Mouse (Mus musculus) spleen, adult 2 months (tissue): Measurements from ENCODE around the gene Slc22a15. TPM values are rescaled to one million over a fixed set of nuclear protein-coding genes. Genes with fewer than 3 reads are reported as not detected.

Experiments used
- DNase-seq, 2 experiments: peaks; one replicate each; pipeline versions ENCODE4 v3.0.0 to v3.0.0-alpha.2; 2012 to 2021; ENCODE audit warnings: low spot score in 2 of 2, low read depth in 1 of 2
- H3K27ac ChIP-seq: fragments of 200-500 bp; 2 replicates; pipeline ENCODE4 v1.5.1; 2012; ENCODE audit warnings: low read length, inconsistent platforms; ENCODE audit not compliant: insufficient read depth
- H3K27me3 ChIP-seq: fragments of 200-500 bp; 2 replicates; pipeline ENCODE4 v1.6.1; 2012; ENCODE audit warnings: mild to moderate bottlenecking, moderate library complexity, low read length, inconsistent platforms; ENCODE audit not compliant: control insufficient read depth, insufficient read depth
- H3K36me3 ChIP-seq: fragments of 200-500 bp; 2 replicates; pipeline ENCODE4 v1.6.1; 2012; ENCODE audit warnings: mild to moderate bottlenecking, low read length, inconsistent platforms; ENCODE audit not compliant: control insufficient read depth, insufficient read depth
- H3K4me1 ChIP-seq: fragments of 200-500 bp; 2 replicates; pipeline ENCODE4 v1.6.1; 2011; ENCODE audit warnings: inconsistent platforms; ENCODE audit not compliant: control insufficient read depth, insufficient read depth, insufficient read length
- H3K4me3 ChIP-seq: fragments of 200-500 bp; 2 replicates; pipeline ENCODE4 v1.5.1; 2011; ENCODE audit warnings: mild to moderate bottlenecking, inconsistent platforms; ENCODE audit not compliant: insufficient read depth, insufficient read length; ENCODE audit errors: extremely low read depth
- CTCF ChIP-seq: fragments of 200-500 bp; IDR thresholded peaks from 2 replicates; pipeline ENCODE4 v1.5.1; 2011; ENCODE audit warnings: mild to moderate bottlenecking, inconsistent platforms; ENCODE audit not compliant: insufficient read depth, insufficient read length, insufficient replicate concordance; ENCODE audit errors: extremely low read depth
- POLR2A ChIP-seq: fragments of 200-500 bp; IDR thresholded peaks from 2 replicates; pipeline ENCODE4 v1.6.1; 2011; ENCODE audit warnings: low read depth, low read length, inconsistent platforms
- WGBS: fragments of 180-500 bp; shearing (Covaris S2); methylation state at CpG from one replicate; pipeline ENCODE4 v1.1.7; 2018; 5-methylcytosine and 5-hydroxymethylcytosine counted together
- polyA plus RNA-seq: library from polyadenylated mRNA; depleted of rRNA; stranded (reverse); fragments of >200 nt; gene quantifications from 2 replicates; pipeline ENCODE4 v1.2.3, GENCODE M21; 2012

Gene Slc22a15
- polyA plus RNA-seq, 1 experiment = 2.5 TPM

- no peak for DNase-seq
- no peak overlapping the region for H3K27ac ChIP-seq
- 77% methylated on average over 7 of the region's 7 CpGs for WGBS
- no peaks in the 10 kb centered on the region for H3K27me3 ChIP-seq
- H3K4me3 ChIP-seq = no peak overlapping the region
- H3K4me1 ChIP-seq = no peaks in the 10 kb centered on the region
- TF ChIP-seq CTCF (no peak), POLR2A (no peak)
- no peaks in the 10 kb centered on the region for H3K36me3 ChIP-seq
These were observed 29.3 kb upstream of the Slc22a15 start for GRCm38 (mm10) chr3:101953506-101953905.

- Histone ChIP-seq H3K27me3 (no peaks in the 10 kb centered on the region), H3K4me1 (no peaks in the 10 kb centered on the region), H3K36me3 (no peaks in the 10 kb centered on the region), H3K27ac (no peak overlapping the region), H3K4me3 (no peak overlapping the region)
- no peak for TF ChIP-seq POLR2A
- TF ChIP-seq CTCF = no peak
- WGBS = 89% methylated on average over 2 of the region's 2 CpGs
- no peak for DNase-seq
These were observed 28.3 kb upstream of the Slc22a15 start for GRCm38 (mm10) chr3:101952577-101952976.

GRCm38 (mm10) chr3:101948572-101948971 is 24.3 kb upstream of the Slc22a15 start:
- Histone ChIP-seq H3K36me3 (no peaks in the 10 kb centered on the region), H3K4me1 (no peaks in the 10 kb centered on the region), H3K27ac (no peak overlapping the region), H3K27me3 (no peaks in the 10 kb centered on the region), H3K4me3 (no peak overlapping the region)
- no peak for DNase-seq
- 69% methylated on average over 3 of the region's 3 CpGs for WGBS
- TF ChIP-seq POLR2A = no peak
- no peak for TF ChIP-seq CTCF

GRCm38 (mm10) chr3:101947250-101947649 is 23.0 kb upstream of the Slc22a15 start:
- no peaks in the 10 kb centered on the region for H3K36me3 ChIP-seq
- H3K27ac ChIP-seq = no peak overlapping the region
- no peaks in the 10 kb centered on the region; the same call in 1 of the 2 replicates for H3K27me3 ChIP-seq
- TF ChIP-seq POLR2A (no peak), CTCF (no peak)
- WGBS = 91% methylated on average over 4 of the region's 4 CpGs
- no peaks in the 10 kb centered on the region for H3K4me1 ChIP-seq
- no peak overlapping the region for H3K4me3 ChIP-seq
- no peak for DNase-seq

GRCm38 (mm10) chr3:101945257-101945656 is 21.0 kb upstream of the Slc22a15 start:
- no peaks in the 10 kb centered on the region; the same call in 1 of the 2 replicates for H3K27me3 ChIP-seq
- H3K4me1 ChIP-seq = no peaks in the 10 kb centered on the region
- H3K36me3 ChIP-seq = no peaks in the 10 kb centered on the region
- WGBS = 79% methylated on average over 5 of the region's 5 CpGs
- H3K4me3 ChIP-seq = no peak overlapping the region
- TF ChIP-seq POLR2A (no peak), CTCF (no peak)
- no peak for DNase-seq
- no peak overlapping the region for H3K27ac ChIP-seq

GRCm38 (mm10) chr3:101940418-101940817 is 16.2 kb upstream of the Slc22a15 start:
- Histone ChIP-seq H3K4me3 (no peak overlapping the region), H3K4me1 (no peaks in the 10 kb centered on the region), H3K36me3 (no peaks in the 10 kb centered on the region), H3K27ac (no peak overlapping the region), H3K27me3 (no peaks in the 10 kb centered on the region; the same call in 1 of the 2 replicates)
- no peak for DNase-seq
- TF ChIP-seq CTCF = no peak
- TF ChIP-seq POLR2A = no peak
- 81% methylated on average over 4 of the region's 4 CpGs for WGBS

GRCm38 (mm10) chr3:101939865-101940264 is 15.6 kb upstream of the Slc22a15 start:
- H3K36me3 ChIP-seq = no peaks in the 10 kb centered on the region
- WGBS = 93% methylated on average over 3 of the region's 3 CpGs
- H3K27ac ChIP-seq = no peak overlapping the region
- TF ChIP-seq POLR2A (no peak), CTCF (no peak)
- H3K27me3 ChIP-seq = no peaks in the 10 kb centered on the region; the same call in 1 of the 2 replicates
- H3K4me3 ChIP-seq = no peak overlapping the region
- no peaks in the 10 kb centered on the region for H3K4me1 ChIP-seq
- no peak for DNase-seq
